Mouse (Mus musculus): ENCODE results near the gene Cep250.

- no peak for TF ChIP-seq CTCF (IDR thresholded peaks at IDR 0.05; ENCODE audit: borderline replicate concordance, extremely low read depth, insufficient read depth, insufficient read length)
- no peak for TF ChIP-seq POLR2A (IDR thresholded peaks at IDR 0.05; ENCODE audit: borderline replicate concordance, extremely low read depth, insufficient read depth, insufficient read length, poor library complexity, severe bottlenecking)
Measured at GRCm38 (mm10) chr2:155985776-155986175, 29.5 kb downstream of the Cep250 start.
